Mouse (Mus musculus) lung, adult 18-20 months (tissue): ENCODE measurements around the gene Gm20390.
"Not testable (repeated sequence)": the region's sequence is repeated elsewhere in the genome, so short reads cannot be mapped to it uniquely, and the experiment has no call there.

Experiments
- DNase-seq, 2 experiments: peaks; one replicate each; pipeline ENCODE4 v3.0.0; 2022; ENCODE audit warnings: mixed read lengths in 2 of 2

The Gm20390 gene

GRCm38 (mm10) chr11:93963013-93963412 lies 5.1 kb downstream of the Gm20390 start:
- peak; percentile 40 to 55 for DNase-seq

GRCm38 (mm10) chr11:93961482-93961881 lies 6.6 kb downstream of the Gm20390 start:
- DNase-seq, result no peak

GRCm38 (mm10) chr11:93957746-93958145 lies 10.3 kb downstream of the Gm20390 start:
- no peak for DNase-seq

GRCm38 (mm10) chr11:93957031-93957555 lies 11.0 kb downstream of the Gm20390 start:
- no peak for DNase-seq

GRCm38 (mm10) chr11:93956159-93956558 lies 11.9 kb downstream of the Gm20390 start, which contains the start of gene Nme2:
TSS of gene Nme2 (minus strand) at chr11:93956259.
- no peak for DNase-seq

GRCm38 (mm10) chr11:93955256-93956150 lies 12.6 kb downstream of the Gm20390 start:
- DNase-seq, result peak; percentile 96 to 97

GRCm38 (mm10) chr11:93954738-93955255 lies 13.3 kb downstream of the Gm20390 start:
- DNase-seq, result no peak

- DNase-seq, result no peak
These were observed 15.7 kb downstream of the Gm20390 start for GRCm38 (mm10) chr11:93952376-93952775.

GRCm38 (mm10) chr11:93950045-93950444 lies 18.0 kb downstream of the Gm20390 start:
- no peak for DNase-seq

- no peak for DNase-seq
These were observed 19.1 kb downstream of the Gm20390 start for GRCm38 (mm10) chr11:93948887-93949567.

- no peak for DNase-seq
These were observed 23.1 kb downstream of the Gm20390 start for GRCm38 (mm10) chr11:93944986-93945385.

GRCm38 (mm10) chr11:93940906-93941305 lies 27.2 kb downstream of the Gm20390 start:
- DNase-seq, result no peak

GRCm38 (mm10) chr11:93929106-93929505 lies 39.0 kb downstream of the Gm20390 start:
- no peak for DNase-seq

- DNase-seq, result not testable (repeated sequence)
These were observed 53.1 kb downstream of the Gm20390 start for GRCm38 (mm10) chr11:93915019-93915418.

GRCm38 (mm10) chr11:93911603-93912002 lies 56.5 kb downstream of the Gm20390 start:
- no peak for DNase-seq

GRCm38 (mm10) chr11:93908829-93909228 lies 59.3 kb downstream of the Gm20390 start:
- DNase-seq, result no peak

- DNase-seq, result no peak
These were observed 60.3 kb downstream of the Gm20390 start for GRCm38 (mm10) chr11:93907839-93908238.

GRCm38 (mm10) chr11:93906834-93907233 lies 61.3 kb downstream of the Gm20390 start:
- no peak for DNase-seq
